Mouse (Mus musculus) forebrain, embryonic 10.5 days (tissue): ENCODE results near the gene Ighmbp2. TPM values are rescaled to one million over a fixed set of nuclear protein-coding genes. Genes with fewer than 3 reads are reported as not detected.
"Not testable (repeated sequence)": the region's sequence is repeated elsewhere in the genome, so short reads cannot be mapped to it uniquely, and the experiment has no call there.

Source experiments
- DNase-seq: peaks from one replicate; pipeline ENCODE4 v3.0.0-alpha.2; 2017; ENCODE audit warnings: low spot score; ENCODE audit errors: extremely low spot score
- H3K27ac ChIP-seq: fragments of 300-500 bp; sonication (generic); 2 replicates; pipeline ENCODE4 v1.5.1; 2016; ENCODE audit warnings: mild to moderate bottlenecking
- H3K27me3 ChIP-seq: fragments of 300-500 bp; sonication (generic); 2 replicates; pipeline ENCODE4 v1.6.1; 2016; ENCODE audit warnings: mild to moderate bottlenecking; ENCODE audit not compliant: poor library complexity, severe bottlenecking
- H3K36me3 ChIP-seq: fragments of 300-500 bp; sonication (generic); replicated peaks from 2 replicates; pipeline ENCODE4 v1.6.1; 2016; ENCODE audit warnings: mild to moderate bottlenecking, moderate library complexity
- H3K4me1 ChIP-seq: fragments of 300-500 bp; sonication (generic); 2 replicates; pipeline ENCODE4 v1.6.1; 2016
- H3K4me3 ChIP-seq: fragments of 300-500 bp; sonication (generic); 2 replicates; pipeline ENCODE4 v1.5.1; 2016; ENCODE audit warnings: mild to moderate bottlenecking, moderate library complexity
- H3K9me3 ChIP-seq: fragments of 300-500 bp; sonication (generic); 2 replicates; pipeline ENCODE4 v1.6.1; 2016; ENCODE audit warnings: mild to moderate bottlenecking, moderate library complexity
- WGBS: fragments of 180-500 bp; shearing (Covaris S2); methylation state at CpG from one replicate; pipeline ENCODE4 v1.1.7; 2016; 5-methylcytosine and 5-hydroxymethylcytosine counted together
- polyA plus RNA-seq: library from polyadenylated mRNA; unstranded; fragments of >200 nt; fragmentation: Nextera tagmentation; extraction: Ambion mirVana; gene quantifications from 2 replicates; pipeline ENCODE4 v1.2.1, GENCODE M21; 2016

The Ighmbp2 gene
- polyA plus RNA-seq, 1 experiment from 2014 or later = 11.5 TPM

DNA sequence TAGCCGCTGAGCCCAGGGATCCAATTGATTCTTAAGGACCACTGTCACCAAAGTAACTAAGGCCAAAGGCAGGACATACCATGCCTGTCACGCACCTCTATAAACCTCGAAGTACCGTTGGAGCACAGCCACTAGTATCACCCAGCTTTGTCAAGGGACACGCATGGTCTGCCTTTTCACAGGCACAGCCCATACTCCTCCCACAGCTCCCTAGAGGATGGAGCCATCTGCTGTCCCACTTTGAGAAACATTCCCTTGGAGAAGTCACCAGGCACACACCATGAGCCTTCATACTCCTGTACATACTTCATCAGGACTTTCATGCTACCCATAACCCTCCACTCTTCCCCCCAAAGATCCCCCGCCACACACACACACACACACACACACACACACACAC is 13.0 kb downstream of the Ighmbp2 start:
- Histone ChIP-seq H3K4me1 (no peaks in the 10 kb centered on the region), H3K9me3 (no peaks in the 10 kb centered on the region; the same call in 1 of the 2 replicates), H3K36me3 (peaks cover 100% of the 10 kb centered on the region), H3K4me3 (no peak overlapping the region), H3K27me3 (no peaks in the 10 kb centered on the region), H3K27ac (no peak overlapping the region)
- no peak for DNase-seq
- WGBS = 93% methylated on average over 6 of the region's 6 CpGs

DNA sequence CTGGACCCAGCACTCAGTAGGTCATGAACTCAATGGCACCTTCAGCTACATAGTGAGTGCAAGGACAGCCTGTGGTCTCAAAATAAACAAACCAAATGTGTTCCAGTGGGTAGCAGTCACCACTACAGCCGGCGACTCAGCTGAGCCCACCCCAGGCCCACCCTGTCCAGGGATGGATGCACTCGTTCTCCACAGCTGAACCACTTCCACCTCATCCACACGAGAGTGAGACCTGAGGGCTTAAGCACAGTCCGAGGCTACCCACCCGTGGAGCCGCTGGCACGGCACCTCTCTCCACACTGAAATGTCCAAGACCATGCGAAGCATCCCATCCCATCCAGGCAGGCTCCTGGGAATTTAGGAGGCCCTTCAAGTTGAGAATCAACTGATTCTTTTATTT is 13.5 kb downstream of the Ighmbp2 start:
- DNase-seq = no peak
- H3K36me3 ChIP-seq = peaks cover 100% of the 10 kb centered on the region
- H3K27me3 ChIP-seq = no peaks in the 10 kb centered on the region
- H3K27ac ChIP-seq = no peak overlapping the region
- no peaks in the 10 kb centered on the region for H3K4me1 ChIP-seq
- H3K4me3 ChIP-seq = no peak overlapping the region
- H3K9me3 ChIP-seq = no peaks in the 10 kb centered on the region; the same call in 1 of the 2 replicates
- WGBS = 88% methylated on average over 9 of the region's 9 CpGs

DNA sequence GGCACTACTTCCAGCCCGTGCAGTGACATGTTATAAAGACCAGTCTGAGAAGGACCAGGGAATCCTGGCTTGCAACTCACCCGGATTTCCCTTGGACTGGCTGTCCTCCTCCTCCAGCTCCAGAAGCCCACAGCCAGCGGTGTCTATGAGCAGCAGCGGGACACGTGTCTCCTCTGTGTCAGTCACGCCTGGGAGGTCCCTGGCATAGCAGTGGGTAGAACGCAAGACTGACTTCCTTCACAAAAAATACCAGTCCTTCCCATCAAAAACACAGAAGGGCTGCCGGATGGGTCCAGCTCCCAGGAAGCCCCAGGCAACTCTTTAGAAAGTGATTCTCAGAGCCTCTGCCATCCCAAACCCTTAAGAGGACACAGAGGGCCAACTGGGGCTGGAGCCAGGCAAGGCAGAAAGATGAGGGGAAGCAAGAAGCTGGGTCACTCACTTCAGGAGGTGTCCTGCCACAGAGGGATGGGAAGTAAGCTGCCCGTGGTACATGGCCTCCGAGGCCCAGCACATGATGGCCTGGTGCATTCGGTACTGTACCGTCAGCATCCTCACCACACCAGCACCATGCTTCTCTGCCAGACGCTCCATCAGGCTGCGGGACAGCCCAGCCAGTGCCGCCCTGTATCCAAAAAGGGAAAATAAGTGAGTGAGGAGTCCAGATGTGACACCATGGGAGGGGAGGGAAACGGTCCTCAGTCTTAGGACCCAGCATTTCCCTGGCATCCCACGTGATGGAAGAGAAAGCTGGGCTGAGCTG is 14.4 kb downstream of the Ighmbp2 start:
- peaks cover 100% of the 10 kb centered on the region for H3K36me3 ChIP-seq
- no peaks in the 10 kb centered on the region for H3K27me3 ChIP-seq
- H3K9me3 ChIP-seq = no peaks in the 10 kb centered on the region; the same call in 1 of the 2 replicates
- no peak for DNase-seq
- no peaks in the 10 kb centered on the region for H3K4me1 ChIP-seq
- H3K4me3 ChIP-seq = no peak overlapping the region
- no peak overlapping the region for H3K27ac ChIP-seq
- 94% methylated on average over 17 of the region's 17 CpGs for WGBS

DNA sequence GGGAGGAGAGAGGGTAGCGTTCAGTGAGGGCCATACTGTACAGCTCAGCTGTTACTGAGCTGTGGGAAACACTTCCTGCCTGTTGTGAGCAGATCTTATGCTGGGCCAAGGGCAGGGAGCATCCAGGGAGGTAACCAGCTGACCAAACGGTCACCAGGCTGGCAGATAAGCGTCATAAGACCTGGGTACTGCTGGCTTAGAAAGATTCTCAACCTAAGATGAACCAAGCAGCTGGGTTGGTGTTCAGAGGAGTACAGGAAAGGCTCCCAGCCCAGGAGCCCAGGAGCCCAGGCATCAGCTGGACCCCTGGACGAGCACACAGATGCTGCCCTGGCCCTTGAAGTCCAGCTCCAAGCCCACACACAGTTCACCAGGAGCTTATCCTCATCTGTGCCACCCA is 15.5 kb downstream of the Ighmbp2 start:
- no peak for DNase-seq
- H3K27me3 ChIP-seq = no peaks in the 10 kb centered on the region
- 87% methylated on average over 4 of the region's 4 CpGs for WGBS

DNA sequence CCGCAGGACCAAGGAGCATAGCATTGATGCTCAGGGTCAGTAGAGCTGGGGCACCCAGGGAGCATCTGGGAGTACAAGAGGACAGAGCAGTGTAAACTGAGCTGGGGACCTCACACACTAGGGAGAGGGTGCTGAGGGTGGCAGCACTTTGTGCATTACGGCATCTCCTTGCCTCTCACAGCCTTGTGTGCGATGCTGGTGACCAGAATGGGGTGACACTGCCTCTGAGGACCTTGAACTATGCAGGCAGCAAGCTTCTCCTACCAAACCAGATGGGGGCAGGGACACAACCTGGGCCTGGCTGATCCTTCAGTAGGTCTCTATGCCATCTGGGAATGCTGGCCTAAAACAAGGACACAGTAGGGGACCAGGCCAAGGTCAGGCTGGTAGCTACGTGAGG is 16.1 kb downstream of the Ighmbp2 start:
- H3K27me3 ChIP-seq = no peaks in the 10 kb centered on the region
- DNase-seq = no peak
- H3K4me3 ChIP-seq = no peak overlapping the region
- H3K27ac ChIP-seq = no peak overlapping the region
- H3K36me3 ChIP-seq = peaks cover 97% of the 10 kb centered on the region
- H3K4me1 ChIP-seq = no peaks in the 10 kb centered on the region
- no peaks in the 10 kb centered on the region; the same call in 1 of the 2 replicates for H3K9me3 ChIP-seq
- WGBS = 93% methylated on average over 4 of the region's 4 CpGs

More for the DNA sequence above, 15.5 kb downstream of the Ighmbp2 start:
- Histone ChIP-seq H3K4me3 (no peak overlapping the region), H3K9me3 (no peaks in the 10 kb centered on the region; the same call in 1 of the 2 replicates), H3K27ac (no peak overlapping the region), H3K36me3 (peaks cover 97% of the 10 kb centered on the region), H3K4me1 (no peaks in the 10 kb centered on the region)

DNA sequence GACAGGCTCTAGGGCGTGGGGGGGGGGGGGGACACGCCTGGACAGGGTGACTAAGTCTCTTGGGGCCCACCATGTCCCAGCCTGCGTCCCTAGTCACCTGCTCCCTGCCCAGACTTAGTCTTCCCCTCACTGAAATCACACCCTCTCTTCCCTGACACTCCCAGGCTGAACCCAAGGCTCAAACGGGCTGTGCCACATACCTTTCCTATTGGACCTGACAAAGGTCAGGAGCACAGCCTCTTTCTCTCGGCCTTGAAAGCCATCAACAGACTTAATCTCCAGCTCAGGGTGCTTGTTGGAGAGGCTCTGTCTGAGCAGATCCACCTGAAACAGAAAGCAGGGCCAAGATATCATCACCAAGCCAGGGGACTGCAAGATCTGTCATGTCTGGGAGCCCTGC is 16.7 kb downstream of the Ighmbp2 start:
- no peak for DNase-seq
- Histone ChIP-seq H3K27ac (no peak overlapping the region), H3K36me3 (peaks cover 97% of the 10 kb centered on the region), H3K4me3 (no peak overlapping the region), H3K27me3 (no peaks in the 10 kb centered on the region), H3K9me3 (no peaks in the 10 kb centered on the region; the same call in 1 of the 2 replicates), H3K4me1 (no peaks in the 10 kb centered on the region)
- WGBS = 88% methylated on average over 5 of the region's 5 CpGs

DNA sequence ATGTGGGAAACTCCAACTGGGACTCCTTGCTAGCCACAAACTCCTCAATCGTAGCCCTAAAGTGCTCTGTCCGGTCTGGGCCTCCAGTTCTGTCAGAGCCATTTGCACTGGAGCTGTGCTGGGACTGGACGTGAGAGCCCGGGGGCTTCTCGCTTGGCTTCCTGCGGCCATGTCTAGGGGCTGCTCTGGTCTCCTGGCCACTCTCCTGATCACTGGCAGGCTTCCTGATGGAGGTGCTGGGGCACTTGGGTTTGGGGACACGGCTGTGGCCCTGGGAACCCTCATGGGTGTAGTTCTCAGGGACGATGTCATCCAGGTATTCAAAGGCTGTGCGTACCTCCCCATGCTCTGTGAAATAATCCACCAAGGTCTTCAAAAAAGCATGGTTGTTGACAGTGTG is 17.6 kb downstream of the Ighmbp2 start:
- no peaks in the 10 kb centered on the region for H3K27me3 ChIP-seq
- H3K4me1 ChIP-seq = no peaks in the 10 kb centered on the region
- WGBS = 94% methylated on average over 9 of the region's 9 CpGs
- H3K9me3 ChIP-seq = no peaks in the 10 kb centered on the region; the same call in 1 of the 2 replicates
- H3K27ac ChIP-seq = no peak overlapping the region
- H3K4me3 ChIP-seq = no peak overlapping the region
- DNase-seq = no peak
- peaks cover 97% of the 10 kb centered on the region for H3K36me3 ChIP-seq

DNA sequence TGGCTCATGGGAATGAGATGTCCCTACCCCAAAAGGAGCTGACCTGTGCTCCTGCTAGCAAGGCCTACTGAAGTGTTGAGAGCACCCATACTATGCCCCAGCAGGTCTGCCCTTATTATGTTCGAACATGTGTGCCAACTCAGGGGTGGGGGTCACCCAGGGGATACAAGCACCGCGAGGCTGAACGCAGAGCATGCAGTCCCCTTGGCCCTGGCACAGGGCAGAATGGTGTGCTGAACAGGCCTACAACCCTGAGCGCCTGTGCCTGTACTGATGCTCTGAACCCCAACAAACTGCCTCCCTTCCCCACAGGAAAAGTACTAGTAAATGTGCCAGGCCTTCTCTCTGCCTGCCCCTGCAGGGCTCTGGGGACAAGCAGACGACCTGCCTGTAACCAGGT is 18.5 kb downstream of the Ighmbp2 start:
- H3K27me3 ChIP-seq = no peaks in the 10 kb centered on the region
- H3K27ac ChIP-seq = no peak overlapping the region
- WGBS = 93% methylated on average over 6 of the region's 6 CpGs
- H3K36me3 ChIP-seq = peaks cover 96% of the 10 kb centered on the region
- no peak overlapping the region for H3K4me3 ChIP-seq
- H3K9me3 ChIP-seq = no peaks in the 10 kb centered on the region; the same call in 1 of the 2 replicates
- DNase-seq = no peak
- H3K4me1 ChIP-seq = no peaks in the 10 kb centered on the region

DNA sequence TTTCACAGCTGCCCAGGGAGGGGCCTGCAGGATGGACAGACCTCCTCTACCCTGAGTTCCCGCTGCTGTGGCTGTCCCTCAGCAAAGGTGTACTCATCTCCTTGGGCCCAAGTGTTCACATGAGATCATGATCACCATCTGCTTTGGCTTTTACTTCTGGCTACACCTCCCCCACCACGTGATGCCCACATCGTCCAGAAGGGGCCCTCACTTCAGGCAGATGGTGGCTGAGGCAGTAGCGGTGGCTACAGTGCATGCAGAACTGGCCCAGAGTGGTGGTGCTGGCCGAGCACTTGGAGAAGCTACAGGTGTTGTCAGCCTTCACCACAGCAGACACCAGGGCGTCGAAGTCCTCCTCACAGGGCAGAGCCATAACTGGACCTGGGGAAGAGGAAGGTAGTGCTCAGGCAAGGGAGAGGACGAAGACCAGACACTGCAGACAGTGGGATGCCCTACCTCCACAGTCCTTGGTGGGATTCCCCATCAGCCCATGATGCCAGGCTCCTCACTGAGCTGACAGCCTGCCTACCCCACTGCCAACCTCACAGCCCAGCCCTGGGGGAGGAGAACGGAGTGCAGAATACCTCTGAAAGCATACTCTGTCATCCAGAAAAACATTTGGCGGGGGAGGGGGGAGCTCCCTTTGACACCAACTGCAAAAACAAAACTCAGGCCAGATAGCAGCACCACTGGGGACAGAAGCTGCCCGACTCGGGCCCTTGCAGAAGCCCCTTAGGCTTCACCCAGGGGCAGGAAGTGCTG is 20.9 kb downstream of the Ighmbp2 start:
- Histone ChIP-seq H3K4me3 (no peak overlapping the region), H3K27me3 (no peaks in the 10 kb centered on the region), H3K4me1 (no peaks in the 10 kb centered on the region), H3K9me3 (no peaks in the 10 kb centered on the region), H3K36me3 (peaks cover 74% of the 10 kb centered on the region), H3K27ac (no peak overlapping the region)
- WGBS = 88% methylated on average over 12 of the region's 12 CpGs
- DNase-seq = peak; percentile 11

DNA sequence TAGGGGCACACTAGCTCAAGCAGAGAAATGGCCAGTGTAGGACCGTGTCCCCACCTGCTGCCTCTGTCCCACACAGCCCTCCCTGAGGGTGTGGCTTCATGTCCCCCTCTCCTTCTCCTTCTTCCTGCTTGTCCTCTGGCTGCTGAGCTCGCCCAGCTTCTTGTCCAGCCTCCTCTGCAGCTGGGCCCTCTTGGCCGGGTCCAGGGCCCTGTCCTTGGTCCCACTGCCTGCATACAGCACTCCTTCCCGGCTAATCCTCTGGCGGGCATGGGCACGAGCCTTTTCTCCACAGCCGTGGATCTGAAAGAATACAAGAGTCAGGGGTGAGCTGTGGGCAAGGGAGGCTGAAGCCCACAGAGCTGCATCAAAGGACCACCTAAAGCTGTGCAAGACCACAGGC is 21.5 kb downstream of the Ighmbp2 start:
- Histone ChIP-seq H3K36me3 (peaks cover 68% of the 10 kb centered on the region), H3K9me3 (no peaks in the 10 kb centered on the region), H3K27ac (no peak overlapping the region), H3K4me3 (no peak overlapping the region), H3K27me3 (no peaks in the 10 kb centered on the region), H3K4me1 (no peaks in the 10 kb centered on the region)
- WGBS = 95% methylated on average over 7 of the region's 7 CpGs
- peak; percentile 13 for DNase-seq

DNA sequence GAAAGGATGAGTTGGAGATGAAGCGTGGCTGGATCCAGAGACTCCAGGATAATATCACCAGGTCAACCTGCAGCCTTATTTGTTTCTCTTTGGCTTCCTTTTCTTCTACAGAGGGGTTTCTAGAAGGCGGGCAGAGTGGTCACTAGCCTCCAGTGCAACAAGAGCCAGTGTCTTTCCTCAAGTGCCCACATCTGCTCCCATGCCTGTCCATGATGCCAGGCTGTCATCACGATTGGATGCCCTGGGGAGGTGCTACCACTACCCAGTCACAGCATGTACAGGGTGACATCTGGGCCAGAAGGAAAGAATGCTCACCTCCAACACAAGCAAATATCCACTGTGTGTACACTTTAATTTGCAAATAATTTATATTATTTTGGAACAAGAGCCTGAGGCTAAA is 22.2 kb downstream of the Ighmbp2 start:
- H3K27ac ChIP-seq = no peak overlapping the region
- no peaks in the 10 kb centered on the region for H3K27me3 ChIP-seq
- WGBS = 91% methylated on average over 3 of the region's 3 CpGs
- H3K4me3 ChIP-seq = no peak overlapping the region
- peaks cover 60% of the 10 kb centered on the region for H3K36me3 ChIP-seq
- no peaks in the 10 kb centered on the region for H3K4me1 ChIP-seq
- no peaks in the 10 kb centered on the region for H3K9me3 ChIP-seq
- peak; percentile 5 for DNase-seq

DNA sequence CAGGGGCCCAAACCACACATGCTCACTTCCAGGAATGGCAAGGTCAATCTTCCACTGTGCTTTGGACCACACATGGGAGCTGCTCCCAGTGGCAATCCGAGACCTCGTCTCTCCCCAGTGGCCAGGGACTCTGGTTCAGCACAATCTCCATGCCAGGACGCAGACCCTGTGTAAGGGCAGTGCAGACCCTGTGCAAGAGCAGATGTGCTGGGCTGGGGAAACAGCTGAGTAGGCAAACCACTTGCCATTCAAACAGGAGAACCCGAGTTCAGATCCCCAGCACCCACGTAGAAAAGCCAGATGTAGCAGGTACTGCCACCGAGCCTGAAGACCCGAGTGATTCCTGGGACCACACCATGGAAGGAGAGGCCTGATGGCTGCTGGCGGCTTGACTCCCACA is 22.8 kb downstream of the Ighmbp2 start:
- no peaks in the 10 kb centered on the region for H3K27me3 ChIP-seq
- H3K4me1 ChIP-seq = no peaks in the 10 kb centered on the region
- no peak overlapping the region for H3K4me3 ChIP-seq
- H3K9me3 ChIP-seq = no peaks in the 10 kb centered on the region
- 92% methylated on average over 8 of the region's 8 CpGs for WGBS
- H3K27ac ChIP-seq = no peak overlapping the region
- peak; percentile 12 for DNase-seq
- H3K36me3 ChIP-seq = peaks cover 54% of the 10 kb centered on the region

DNA sequence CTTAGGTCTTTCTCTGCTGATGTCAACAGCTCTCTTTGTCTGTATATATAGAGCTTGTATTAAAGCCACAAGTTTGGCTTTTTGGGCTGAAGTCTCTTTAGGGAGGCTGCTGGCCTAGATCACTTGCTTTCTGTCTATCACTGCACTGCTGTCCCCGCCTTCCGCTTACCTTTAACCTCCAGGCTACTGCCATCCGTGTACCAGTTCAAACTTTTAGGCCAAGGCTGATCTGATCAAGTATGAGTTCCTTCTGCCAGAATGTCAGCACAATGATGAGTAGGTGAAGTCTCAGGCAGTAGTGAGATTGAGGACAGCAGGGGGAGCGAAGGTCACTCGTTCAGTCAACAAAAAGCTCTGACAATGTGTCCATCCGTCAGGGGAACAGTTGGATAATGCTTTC is 57.6 kb downstream of the Ighmbp2 start:
- H3K27ac ChIP-seq, DNase-seq, H3K4me1 ChIP-seq, H3K9me3 ChIP-seq, H3K4me3 ChIP-seq, H3K27me3 ChIP-seq, H3K36me3 ChIP-seq: not testable (repeated sequence)
- WGBS = 82% methylated on average over 5 of the region's 6 CpGs
